Mouse (Mus musculus) forebrain, embryonic 16.5 days (tissue): ENCODE measurements around the gene Dhcr7. TPM values are rescaled to one million over a fixed set of nuclear protein-coding genes. Genes with fewer than 3 reads are reported as not detected.

ENCODE experiments used
- ATAC-seq: fragments of 200-750 bp; cut with Nextera tagmentation; 2 replicates; pipeline ENCODE4 v1.8.0; 2017; ENCODE audit warnings: mild to moderate bottlenecking, moderate library complexity
- H3K27ac ChIP-seq: fragments of 300-500 bp; sonication (generic); 2 replicates; pipeline ENCODE4 v1.5.1; 2014; ENCODE audit warnings: low read length, control low read depth
- H3K27me3 ChIP-seq: fragments of 300-500 bp; sonication (generic); replicated peaks from 2 replicates; pipeline ENCODE4 v1.6.1; 2014; ENCODE audit warnings: low read length; ENCODE audit not compliant: control insufficient read depth, insufficient read depth
- H3K36me3 ChIP-seq: fragments of 300-500 bp; sonication (generic); 2 replicates; pipeline ENCODE4 v1.6.1; 2014; ENCODE audit not compliant: control insufficient read depth, insufficient read depth
- H3K4me1 ChIP-seq: fragments of 300-500 bp; sonication (generic); replicated peaks from 2 replicates; pipeline ENCODE4 v1.6.1; 2014; ENCODE audit warnings: low read length; ENCODE audit not compliant: control insufficient read depth, insufficient read depth
- H3K4me2 ChIP-seq: fragments of 300-500 bp; sonication (generic); 2 replicates; pipeline ENCODE4 v1.6.1; 2014; ENCODE audit warnings: mild to moderate bottlenecking, low read length, control low read depth
- H3K4me3 ChIP-seq: fragments of 300-500 bp; sonication (generic); replicated peaks from 2 replicates; pipeline ENCODE4 v1.5.1; 2014; ENCODE audit warnings: mild to moderate bottlenecking, low read length, control low read depth
- H3K9ac ChIP-seq: fragments of 300-500 bp; sonication (generic); replicated peaks from 2 replicates; pipeline ENCODE4 v1.6.1; 2014; ENCODE audit warnings: low read depth, low read length, control low read depth
- H3K9me3 ChIP-seq: fragments of 300-500 bp; sonication (generic); 2 replicates; pipeline ENCODE4 v1.6.1; 2016; ENCODE audit warnings: low read length; ENCODE audit not compliant: control insufficient read depth
- WGBS: fragments of 180-500 bp; shearing (Covaris S2); extraction: QIAGEN DNeasy Blood & Tissue Kit; methylation state at CpG from one replicate; pipeline ENCODE4 v1.1.7; 2014; 5-methylcytosine and 5-hydroxymethylcytosine counted together
- microRNA-seq: library from miRNA; unstranded; fragments of <30 nt; microRNA quantifications from one replicate; pipeline ENCODE4, GENCODE M21; 2017
- polyA plus RNA-seq: library from polyadenylated mRNA; unstranded; fragments of >200 nt; fragmentation: Nextera tagmentation; extraction: Ambion mirVana; gene quantifications from 2 replicates; pipeline ENCODE4 v1.2.1, GENCODE M21; 2015

Gene Dhcr7
- polyA plus RNA-seq, 1 experiment from 2014 or later, result 61.8 TPM

DNA sequence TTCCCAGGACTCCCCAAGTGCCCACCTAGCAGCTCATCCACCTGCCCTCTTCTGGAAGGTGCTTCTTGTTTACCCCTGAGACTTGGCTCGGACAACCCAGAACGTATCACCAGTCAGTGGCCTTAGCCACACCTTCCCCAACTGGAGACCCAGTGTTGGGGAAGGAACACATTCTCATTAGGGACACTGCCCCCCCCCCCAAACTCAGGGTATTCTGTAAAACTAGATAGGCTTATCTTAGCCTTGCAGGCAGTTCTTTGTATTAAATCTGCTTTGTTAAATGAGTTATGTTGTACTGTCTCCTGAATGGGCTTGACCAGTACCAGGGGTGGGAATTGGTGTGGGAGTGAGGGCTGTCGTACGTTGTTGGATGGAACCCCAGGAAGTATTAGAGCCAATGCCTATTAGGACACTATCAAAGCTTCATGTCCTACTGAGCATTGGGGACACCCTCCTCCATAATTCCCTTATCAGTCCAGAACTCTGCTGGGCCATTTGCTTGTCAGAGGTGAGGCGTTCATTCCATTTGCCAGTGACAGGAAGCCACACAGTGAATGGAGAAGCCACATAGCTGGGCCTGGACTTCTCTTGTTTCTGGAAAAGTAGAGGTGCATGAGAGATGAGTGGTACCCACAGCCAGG is 25.3 kb downstream of the Dhcr7 start:
- H3K36me3 ChIP-seq, result peaks cover 35% of the 10 kb centered on the region
- H3K4me2 ChIP-seq, result no peak overlapping the region
- H3K4me3 ChIP-seq, result no peak overlapping the region
- WGBS, result 89% methylated on average over 5 of the region's 5 CpGs
- no peak for ATAC-seq
- no peak overlapping the region for H3K27ac ChIP-seq
- no peak overlapping the region for H3K9ac ChIP-seq
- no peaks in the 10 kb centered on the region for H3K9me3 ChIP-seq
- H3K27me3 ChIP-seq, result no peaks in the 10 kb centered on the region
- H3K4me1 ChIP-seq, result no peaks in the 10 kb centered on the region

- Histone ChIP-seq H3K27me3 (no peaks in the 10 kb centered on the region), H3K4me2 (no peak overlapping the region), H3K4me3 (no peak overlapping the region), H3K9ac (no peak overlapping the region), H3K4me1 (no peaks in the 10 kb centered on the region), H3K36me3 (peaks cover 30% of the 10 kb centered on the region), H3K9me3 (no peaks in the 10 kb centered on the region), H3K27ac (no peak overlapping the region)
- WGBS, result 94% methylated on average over 7 of the region's 8 CpGs
- no peak for ATAC-seq
These were observed 26.0 kb downstream of the Dhcr7 start for GRCm38 (mm10) chr7:143848768-143849482.

DNA sequence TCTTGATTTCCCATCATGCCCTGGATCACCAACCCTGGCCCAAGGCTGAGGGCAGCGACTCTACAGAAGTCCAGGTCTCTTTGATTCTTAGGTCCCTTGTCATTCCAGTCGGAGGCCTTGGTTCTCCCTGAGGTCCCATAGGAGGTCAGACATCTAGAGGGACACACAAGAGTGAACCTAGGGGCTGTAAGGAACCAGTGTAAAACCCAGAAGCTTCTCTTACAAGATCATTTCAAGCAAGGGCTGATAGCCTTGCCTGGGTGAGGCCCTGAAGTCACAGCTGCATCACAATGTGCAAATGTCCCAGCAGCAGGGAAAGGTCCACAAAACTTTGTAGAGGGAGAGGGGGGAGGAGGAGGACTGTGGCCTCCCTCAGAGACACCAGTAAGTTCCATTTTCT is 43.6 kb downstream of the Dhcr7 start, which contains the start of gene Gm498:
Gene Gm498 (plus strand): TSS at position 301 of the 400 bp plus-strand sequence.
- Histone ChIP-seq H3K4me1 (no peaks in the 10 kb centered on the region), H3K9ac (no peak within 1 kb of the TSS), H3K4me3 (no peak within 1 kb of the TSS), H3K36me3 (no peaks in the 10 kb centered on the region), H3K4me2 (no peak within 1 kb of the TSS), H3K27ac (no peak within 1 kb of the TSS), H3K27me3 (no peaks in the 10 kb centered on the region), H3K9me3 (no peaks in the 10 kb centered on the region)
- WGBS, result 77% methylated on average over 2 of the region's 2 CpGs
- no peak for ATAC-seq

GRCm38 (mm10) chr7:143868874-143869273 is 45.9 kb downstream of the Dhcr7 start:
- Histone ChIP-seq H3K4me3 (no peak overlapping the region), H3K4me2 (no peak overlapping the region), H3K27ac (no peak overlapping the region), H3K36me3 (no peaks in the 10 kb centered on the region), H3K27me3 (no peaks in the 10 kb centered on the region), H3K9ac (no peak overlapping the region), H3K4me1 (no peaks in the 10 kb centered on the region), H3K9me3 (peaks cover 3% of the 10 kb centered on the region; the same call in 1 of the 2 replicates)
- 91% methylated on average over 4 of the region's 4 CpGs for WGBS
- ATAC-seq, result no peak

- Histone ChIP-seq H3K4me2 (no peak overlapping the region), H3K36me3 (no peaks in the 10 kb centered on the region), H3K27ac (no peak overlapping the region), H3K27me3 (no peaks in the 10 kb centered on the region), H3K9ac (no peak overlapping the region), H3K4me3 (no peak overlapping the region), H3K4me1 (no peaks in the 10 kb centered on the region), H3K9me3 (no peaks in the 10 kb centered on the region)
- no peak for ATAC-seq
- 78% methylated on average over 6 of the region's 6 CpGs for WGBS
These were observed 60.8 kb downstream of the Dhcr7 start for GRCm38 (mm10) chr7:143883717-143884116.

- no peak for ATAC-seq
- WGBS, result 59% methylated on average over 2 of the region's 2 CpGs
These were observed 68.2 kb downstream of the Dhcr7 start for GRCm38 (mm10) chr7:143891146-143891545.

GRCm38 (mm10) chr7:143892361-143892760 is 69.4 kb downstream of the Dhcr7 start:
- Histone ChIP-seq H3K27me3 (no peaks in the 10 kb centered on the region), H3K9me3 (no peaks in the 10 kb centered on the region), H3K36me3 (no peaks in the 10 kb centered on the region), H3K27ac (no peak overlapping the region), H3K4me2 (no peak overlapping the region), H3K4me1 (no peaks in the 10 kb centered on the region), H3K4me3 (no peak overlapping the region), H3K9ac (no peak overlapping the region)
- WGBS, result 64% methylated on average over 2 of the region's 2 CpGs
- ATAC-seq, result no peak

More at GRCm38 (mm10) chr7:143891146-143891545, 68.2 kb downstream of the Dhcr7 start:
- H3K4me1 ChIP-seq, result no peaks in the 10 kb centered on the region
- no peak overlapping the region for H3K4me3 ChIP-seq
- no peak overlapping the region for H3K9ac ChIP-seq
- H3K27ac ChIP-seq, result no peak overlapping the region
- H3K36me3 ChIP-seq, result no peaks in the 10 kb centered on the region
- H3K9me3 ChIP-seq, result no peaks in the 10 kb centered on the region
- no peak overlapping the region for H3K4me2 ChIP-seq
- no peaks in the 10 kb centered on the region for H3K27me3 ChIP-seq

Small RNAs within 50 kb of the gene (microRNA-seq; reads per million reads assigned to microRNA genes)
- not detected for gene Gm22064

Other genes with a start within 250 kb of the Dhcr7 start
- 80.5 and 89.3 TPM in 2 replicates for gene Cars, start 223.1 kb upstream of the Dhcr7 start, polyA plus RNA-seq
- 0.15 TPM in 1 of 2 replicates, not detected in the other for gene Tnfrsf26, start 194.4 kb upstream of the Dhcr7 start, polyA plus RNA-seq
- 3.9 and 4.0 TPM in 2 replicates for gene Tnfrsf22, start 173.5 kb upstream of the Dhcr7 start, polyA plus RNA-seq
- gene Tnfrsf23, start 137.3 kb upstream of the Dhcr7 start, polyA plus RNA-seq, result 0.61 and 0.76 TPM in 2 replicates
- 34.0 and 35.8 TPM in 2 replicates for gene Osbpl5, start 66.2 kb upstream of the Dhcr7 start, polyA plus RNA-seq
- not detected in 2 replicates for gene Mrgprg, start 56.2 kb upstream of the Dhcr7 start, polyA plus RNA-seq
- 4.0 and 5.8 TPM in 2 replicates for gene Mrgpre, start 38.6 kb upstream of the Dhcr7 start, polyA plus RNA-seq
- gene Nadsyn1, start 296 bp upstream of the Dhcr7 start, polyA plus RNA-seq, result 5.7 and 6.1 TPM in 2 replicates
- gene Gm498, start 43.7 kb downstream of the Dhcr7 start, polyA plus RNA-seq, result not detected in 2 replicates
- gene Shank2, start 178.8 kb downstream of the Dhcr7 start, polyA plus RNA-seq, result 7.1 and 9.7 TPM in 2 replicates